Mouse (Mus musculus) retina, postnatal 1 day (tissue): ENCODE results near the gene Msh5.
"Not testable (repeated sequence)": the region's sequence is repeated elsewhere in the genome, so short reads cannot be mapped to it uniquely, and the experiment has no call there.

ENCODE experiments used
- DNase-seq: peaks from one replicate; pipeline ENCODE4 v3.0.0-alpha.2; 2012

Gene Msh5

GRCm38 (mm10) chr17:35047688-35048087 lies 1.1 kb upstream of the Msh5 start:
- DNase-seq = no peak

- DNase-seq = no peak
Observed at GRCm38 (mm10) chr17:35045807-35046680, 501 bp downstream of the Msh5 start.

- DNase-seq = no peak
Observed at GRCm38 (mm10) chr17:35044904-35045806, 1.4 kb downstream of the Msh5 start.

- no peak for DNase-seq
Observed at GRCm38 (mm10) chr17:35043794-35044193, 2.8 kb downstream of the Msh5 start.

GRCm38 (mm10) chr17:35039121-35039873 lies 7.2 kb downstream of the Msh5 start:
- no peak for DNase-seq

GRCm38 (mm10) chr17:35034896-35035295 lies 11.6 kb downstream of the Msh5 start:
- DNase-seq = no peak

GRCm38 (mm10) chr17:35033703-35034102 lies 12.8 kb downstream of the Msh5 start:
- not testable (repeated sequence) for DNase-seq

- peak; percentile 52 for DNase-seq
Observed at GRCm38 (mm10) chr17:35032323-35032870, 14.1 kb downstream of the Msh5 start.

GRCm38 (mm10) chr17:35031880-35032279 lies 14.7 kb downstream of the Msh5 start:
- no peak for DNase-seq

GRCm38 (mm10) chr17:35031272-35031671 lies 15.3 kb downstream of the Msh5 start:
- no peak for DNase-seq

- DNase-seq = peak; percentile 75
Observed at GRCm38 (mm10) chr17:35029691-35030532, 16.6 kb downstream of the Msh5 start.

- DNase-seq = no peak
Observed at GRCm38 (mm10) chr17:35028315-35028714, 18.2 kb downstream of the Msh5 start.

GRCm38 (mm10) chr17:35027277-35028068 lies 19.1 kb downstream of the Msh5 start, which contains the start of gene Sapcd1:
Sapcd1 (minus strand) TSS chr17:35028016.
- peak; percentile 97 for DNase-seq

GRCm38 (mm10) chr17:35026206-35026605 lies 20.3 kb downstream of the Msh5 start:
- DNase-seq = no peak

GRCm38 (mm10) chr17:35024691-35025488 lies 21.7 kb downstream of the Msh5 start:
- no peak for DNase-seq

- DNase-seq = no peak
Observed at GRCm38 (mm10) chr17:35024261-35024660, 22.3 kb downstream of the Msh5 start.

GRCm38 (mm10) chr17:35023756-35024155 lies 22.8 kb downstream of the Msh5 start:
- no peak for DNase-seq

- DNase-seq = no peak
Observed at GRCm38 (mm10) chr17:35023221-35023620, 23.3 kb downstream of the Msh5 start.

GRCm38 (mm10) chr17:35022541-35023060 lies 23.9 kb downstream of the Msh5 start:
- no peak for DNase-seq
